Comparison of ENCODE assay signal across 16 mouse cellular contexts in genomic region chr1:118952318-118952717, GRCm38 (mm10).
"Had no signal": no experiment of that assay in that cellular context is flagged by ENCODE, and none has a peak within 500 bp of the region (broad histone marks: within the 10 kb centered on the region; RNA-seq: fewer than 3 reads in every experiment).

No protein-coding gene starts in this region.

- H3K9me3 ChIP-seq: limb, embryonic 15.5 days; liver, embryonic 12.5 days; midbrain, embryonic 10.5 days; midbrain, embryonic 15.5 days; stomach, embryonic 15.5 days had no signal

- H3K36me3 ChIP-seq: liver, embryonic 12.5 days; midbrain, embryonic 15.5 days; neural tube, embryonic 13.5 days; stomach, embryonic 15.5 days had no signal

- DNase-seq: kidney, adult 18-20 months; left cerebral cortex, postnatal 4 days; lung, embryonic 14.5 days; lung, postnatal 10 days; lung, postnatal 4 days; retina, postnatal 1 day; right cerebral cortex, postnatal 4 days; spleen, adult 18-20 months; thymus, adult 18-20 months; thymus, postnatal 14 days had no signal

- H3K4me3 ChIP-seq: limb, embryonic 15.5 days; liver, embryonic 12.5 days; midbrain, embryonic 10.5 days; midbrain, embryonic 15.5 days; neural tube, embryonic 13.5 days; stomach, embryonic 15.5 days had no signal

- H3K27me3 ChIP-seq: limb, embryonic 15.5 days; liver, embryonic 12.5 days; midbrain, embryonic 15.5 days; neural tube, embryonic 13.5 days; stomach, embryonic 15.5 days had no signal

- H3K27ac ChIP-seq: limb, embryonic 15.5 days; liver, embryonic 12.5 days; midbrain, embryonic 10.5 days; midbrain, embryonic 15.5 days; neural tube, embryonic 13.5 days had no signal

- ATAC-seq: liver, embryonic 12.5 days; midbrain, embryonic 15.5 days had no signal

- H3K4me2 ChIP-seq: limb, embryonic 15.5 days; liver, embryonic 12.5 days; lung, embryonic 14.5 days; midbrain, embryonic 15.5 days; neural tube, embryonic 13.5 days; stomach, embryonic 15.5 days had no signal

- H3K9ac ChIP-seq: limb, embryonic 15.5 days; liver, embryonic 12.5 days; lung, embryonic 14.5 days; midbrain, embryonic 15.5 days; neural tube, embryonic 13.5 days; stomach, embryonic 15.5 days had no signal

- H3K4me1 ChIP-seq: liver, embryonic 12.5 days had no signal
